Mouse (Mus musculus) myocyte (in vitro differentiated cells): ENCODE results near the gene Mrps18a.

Experiments used
- E2F4 ChIP-seq: IDR thresholded peaks from one replicate; pipeline ENCODE4 v1.6.1; 2011; ENCODE audit warnings: mild to moderate bottlenecking, control low read depth, moderate library complexity; ENCODE audit not compliant: insufficient read depth
- MAX ChIP-seq: IDR thresholded peaks from one replicate; pipeline ENCODE4 v1.6.1; 2011; ENCODE audit warnings: low read depth, mild to moderate bottlenecking, control low read depth
- POLR2A ChIP-seq: IDR thresholded peaks from one replicate; pipeline ENCODE4 v1.6.1; 2011; ENCODE audit warnings: low read depth, mild to moderate bottlenecking, control low read depth, moderate library complexity; ENCODE audit not compliant: insufficient read length
- POLR2AphosphoS2 ChIP-seq: IDR thresholded peaks from one replicate; pipeline ENCODE4 v1.6.1; 2011; ENCODE audit warnings: low read depth, control low read depth; ENCODE audit not compliant: insufficient read length
- SRF ChIP-seq: IDR thresholded peaks from one replicate; pipeline ENCODE4 v1.6.1; 2011; ENCODE audit warnings: low read depth; ENCODE audit not compliant: control insufficient read depth, insufficient read length
- TCF12 ChIP-seq: IDR thresholded peaks from one replicate; pipeline ENCODE4 v1.6.1; 2011; ENCODE audit warnings: mild to moderate bottlenecking, control low read depth; ENCODE audit not compliant: poor library complexity, insufficient read depth, severe bottlenecking
- USF1 ChIP-seq: IDR thresholded peaks from one replicate; pipeline ENCODE4 v1.6.1; 2011; ENCODE audit warnings: low read depth, mild to moderate bottlenecking, control low read depth, moderate library complexity

DNA sequence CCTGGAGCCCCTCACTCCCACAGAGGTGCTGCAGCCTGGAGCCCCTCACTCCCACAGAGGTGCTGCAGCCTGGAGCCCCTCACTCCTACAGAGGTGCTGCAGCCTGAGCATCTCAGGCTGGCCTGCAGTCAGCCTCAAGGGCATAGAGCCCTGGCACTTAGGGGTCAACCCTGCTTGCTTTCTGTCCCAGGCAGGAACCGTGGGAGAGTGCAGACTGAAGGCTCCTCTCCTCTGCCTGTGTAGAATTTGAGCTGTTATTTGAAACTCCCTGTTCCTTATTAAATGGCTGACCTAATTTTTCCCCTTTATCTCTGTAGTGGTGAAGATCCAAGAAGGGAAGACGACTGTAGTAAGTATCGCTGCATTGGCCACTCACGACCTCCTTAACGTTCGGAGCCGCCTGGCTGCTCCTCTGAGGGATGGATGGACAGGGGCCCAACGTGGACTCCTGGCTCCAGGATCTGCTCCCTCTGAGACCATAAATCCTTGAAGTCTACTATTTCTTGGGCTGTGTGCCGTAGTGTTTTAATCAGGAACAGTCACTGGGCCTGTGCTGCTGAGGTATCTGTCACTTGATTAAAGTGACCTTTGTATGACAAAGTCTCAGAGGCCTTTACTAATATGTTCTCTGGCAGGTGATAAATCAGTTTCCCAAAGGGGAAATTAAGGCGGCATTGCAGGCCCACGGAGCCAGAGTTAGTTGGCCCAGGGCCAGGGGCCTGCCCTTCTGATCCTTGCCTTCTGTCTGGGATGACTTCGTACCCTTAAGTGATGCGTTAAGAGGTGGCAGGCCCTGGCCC lies 7.0 kb downstream of the Mrps18a start:
- TF ChIP-seq MAX, result no peak
- no peak for TF ChIP-seq POLR2A
- no peak for TF ChIP-seq TCF12
- no peak for TF ChIP-seq SRF
- no peak for TF ChIP-seq E2F4
- no peak for TF ChIP-seq POLR2AphosphoS2
- TF ChIP-seq USF1, result no peak
